Mouse (Mus musculus): ENCODE results near the gene Colec11. TPM values are rescaled to one million over a fixed set of nuclear protein-coding genes. Genes with fewer than 3 reads are reported as not detected.

Colec11 gene
- polyA plus RNA-seq, 1 experiment from 2014 or later: 0.22 TPM

DNA sequence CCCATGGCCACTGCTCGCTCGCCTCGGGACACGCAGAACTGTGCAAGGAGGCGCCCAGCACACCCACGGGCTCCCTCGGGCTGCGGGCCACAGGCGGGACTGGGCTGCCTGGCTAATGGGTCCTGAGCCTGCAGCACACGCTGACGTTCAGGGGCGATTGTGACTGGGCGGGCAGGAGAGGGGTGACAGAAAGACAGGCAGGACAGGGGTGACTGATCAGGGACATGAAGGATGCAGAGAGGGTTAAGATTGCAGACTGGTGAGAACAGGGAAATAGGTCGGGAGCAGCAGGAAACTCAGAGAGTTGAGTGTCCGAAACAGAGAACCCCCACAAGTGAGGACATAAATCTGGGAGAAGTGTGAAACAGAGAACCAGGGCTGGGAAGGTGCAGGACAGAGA, 70.9 kb downstream of the Colec11 start, which contains the start of gene Dcdc2c:
TSS of gene Dcdc2c (minus strand) at position 101 of the 400 bp plus-strand sequence.
- H3K9me3 ChIP-seq (ENCODE audit: control insufficient read depth, low read length): no peaks in the 10 kb centered on the region
- H3K9ac ChIP-seq (ENCODE audit: low read length): no peak within 1 kb of the TSS
- no peaks in the 10 kb centered on the region for H3K36me3 ChIP-seq (ENCODE audit: control insufficient read depth, insufficient read depth, low read length)
- H3K27ac ChIP-seq (ENCODE audit: low read depth, low read length): no peak within 1 kb of the TSS
- no peak within 1 kb of the TSS for H3K4me3 ChIP-seq (ENCODE audit: low read depth, low read length)
- no peak for DNase-seq (ENCODE audit: low spot score, missing footprints)
- no peak for ATAC-seq (ENCODE audit: low FRiP score)
- no peaks in the 10 kb centered on the region for H3K27me3 ChIP-seq (ENCODE audit: control insufficient read depth, insufficient read depth, low read length)
- H3K4me2 ChIP-seq: no peak within 1 kb of the TSS
- no peaks in the 10 kb centered on the region for H3K4me1 ChIP-seq (ENCODE audit: control insufficient read depth, insufficient read depth, low read length)
- WGBS: 79% methylated on average over 15 of the region's 15 CpGs

DNA sequence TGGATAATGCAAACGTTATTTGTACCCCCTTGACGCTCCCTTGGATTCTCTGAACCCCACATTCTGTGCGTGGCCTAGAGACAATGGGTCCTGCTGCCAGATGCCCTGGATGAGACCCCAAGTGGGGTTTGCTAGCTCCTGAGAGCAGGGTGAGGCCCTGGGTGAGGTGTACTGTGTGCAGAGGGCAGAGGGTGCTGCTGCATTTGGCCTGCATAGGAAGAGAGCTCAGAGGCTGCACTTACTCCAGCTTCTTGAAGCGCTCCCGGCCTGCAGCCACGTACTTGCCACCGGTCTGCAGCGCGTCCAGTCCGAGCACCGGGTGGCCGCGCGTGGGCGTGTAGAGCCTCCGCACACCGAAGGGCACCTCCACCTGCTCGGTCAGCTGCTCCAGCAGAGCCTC, 71.4 kb downstream of the Colec11 start:
- DNase-seq (ENCODE audit: low spot score, missing footprints): no peak
- 71% methylated on average over 18 of the region's 18 CpGs for WGBS
- Histone ChIP-seq H3K27ac (ENCODE audit: low read depth, low read length) (no peak overlapping the region), H3K27me3 (ENCODE audit: control insufficient read depth, insufficient read depth, low read length) (no peaks in the 10 kb centered on the region), H3K36me3 (ENCODE audit: control insufficient read depth, insufficient read depth, low read length) (no peaks in the 10 kb centered on the region), H3K4me3 (ENCODE audit: low read depth, low read length) (no peak overlapping the region), H3K4me2 (no peak overlapping the region), H3K9ac (ENCODE audit: low read length) (no peak overlapping the region), H3K4me1 (ENCODE audit: control insufficient read depth, insufficient read depth, low read length) (no peaks in the 10 kb centered on the region), H3K9me3 (ENCODE audit: control insufficient read depth, low read length) (no peaks in the 10 kb centered on the region)
- no peak for ATAC-seq (ENCODE audit: low FRiP score)

GRCm38 (mm10) chr12:28548887-28549286, 74.3 kb downstream of the Colec11 start:
- WGBS: 62% methylated on average over 4 of the region's 4 CpGs
- H3K36me3 ChIP-seq (ENCODE audit: control insufficient read depth, insufficient read depth, low read length): no peaks in the 10 kb centered on the region
- H3K4me1 ChIP-seq (ENCODE audit: control insufficient read depth, insufficient read depth, low read length): no peaks in the 10 kb centered on the region
- H3K4me2 ChIP-seq: no peak overlapping the region
- no peak overlapping the region for H3K27ac ChIP-seq (ENCODE audit: low read depth, low read length)
- no peak overlapping the region for H3K4me3 ChIP-seq (ENCODE audit: low read depth, low read length)
- H3K9me3 ChIP-seq (ENCODE audit: control insufficient read depth, low read length): no peaks in the 10 kb centered on the region
- no peak overlapping the region for H3K9ac ChIP-seq (ENCODE audit: low read length)
- H3K27me3 ChIP-seq (ENCODE audit: control insufficient read depth, insufficient read depth, low read length): no peaks in the 10 kb centered on the region
- no peak for ATAC-seq (ENCODE audit: low FRiP score)
- DNase-seq (ENCODE audit: low spot score, missing footprints): no peak

Other genes with a start within 250 kb of the Colec11 start
- 0.10 and 0.18 TPM in 2 replicates for gene Dcdc2c, start 71.0 kb downstream of the Colec11 start, polyA plus RNA-seq (2014; fragmentation: Nextera tagmentation; extraction: Ambion mirVana)
- not detected in 2 replicates for gene Allc, start 40.9 kb downstream of the Colec11 start, polyA plus RNA-seq (2014; fragmentation: Nextera tagmentation; extraction: Ambion mirVana)
- 750 and 791 TPM in 2 replicates for gene Rps7, start 12.6 kb upstream of the Colec11 start, polyA plus RNA-seq (2014; fragmentation: Nextera tagmentation; extraction: Ambion mirVana)
- 27.1 and 28.8 TPM in 2 replicates for gene Rnaseh1, start 26.2 kb upstream of the Colec11 start, polyA plus RNA-seq (2014; fragmentation: Nextera tagmentation; extraction: Ambion mirVana)
- 45.0 and 48.1 TPM in 2 replicates for gene Adi1, start 51.9 kb upstream of the Colec11 start, polyA plus RNA-seq (2014; fragmentation: Nextera tagmentation; extraction: Ambion mirVana)
- 35.9 and 37.8 TPM in 2 replicates for gene Trappc12, start 127.1 kb upstream of the Colec11 start, polyA plus RNA-seq (2014; fragmentation: Nextera tagmentation; extraction: Ambion mirVana)
- 40.4 and 43.0 TPM in 2 replicates for gene Eipr1, start 128.4 kb upstream of the Colec11 start, polyA plus RNA-seq (2014; fragmentation: Nextera tagmentation; extraction: Ambion mirVana)